Mouse (Mus musculus) T-cell, adult 2 months (primary cell): Measurements from ENCODE around the gene Dnaja1.

ENCODE experiments used
- DNase-seq: peaks from one replicate; pipeline ENCODE4 v3.0.0; 2022; ENCODE audit warnings: low spot score

The Dnaja1 gene

DNA sequence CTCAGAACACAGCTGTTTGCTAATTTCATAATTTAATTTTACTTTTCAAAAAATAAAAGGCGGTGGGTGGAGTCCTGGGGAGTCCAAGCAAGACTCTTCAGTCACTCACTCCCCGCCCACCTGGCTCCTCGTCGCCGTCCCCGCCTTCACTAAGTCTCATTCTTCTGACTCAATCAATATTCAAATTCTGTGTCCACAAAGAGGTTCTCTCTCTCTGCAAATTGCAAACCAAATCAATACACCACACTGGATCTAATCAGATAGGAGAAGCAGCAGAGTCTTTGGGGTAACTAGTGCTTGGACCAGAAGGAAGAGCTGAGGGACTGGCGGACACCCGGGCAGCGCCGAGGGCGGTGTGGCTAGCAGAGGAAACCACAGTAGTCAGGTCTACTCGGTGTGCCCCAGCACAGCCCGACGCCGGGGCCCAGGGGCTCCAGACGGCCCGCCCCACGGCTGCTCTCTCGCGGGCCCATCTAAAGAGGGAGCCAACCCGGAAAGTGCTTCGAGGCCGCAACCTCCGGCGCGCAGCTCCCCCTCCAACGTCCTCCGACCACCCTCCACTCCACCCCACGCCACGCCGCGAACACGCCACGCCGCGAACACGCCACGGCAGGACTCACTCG lies 35.3 kb downstream of the Dnaja1 start:
- DNase-seq, result no peak

DNA sequence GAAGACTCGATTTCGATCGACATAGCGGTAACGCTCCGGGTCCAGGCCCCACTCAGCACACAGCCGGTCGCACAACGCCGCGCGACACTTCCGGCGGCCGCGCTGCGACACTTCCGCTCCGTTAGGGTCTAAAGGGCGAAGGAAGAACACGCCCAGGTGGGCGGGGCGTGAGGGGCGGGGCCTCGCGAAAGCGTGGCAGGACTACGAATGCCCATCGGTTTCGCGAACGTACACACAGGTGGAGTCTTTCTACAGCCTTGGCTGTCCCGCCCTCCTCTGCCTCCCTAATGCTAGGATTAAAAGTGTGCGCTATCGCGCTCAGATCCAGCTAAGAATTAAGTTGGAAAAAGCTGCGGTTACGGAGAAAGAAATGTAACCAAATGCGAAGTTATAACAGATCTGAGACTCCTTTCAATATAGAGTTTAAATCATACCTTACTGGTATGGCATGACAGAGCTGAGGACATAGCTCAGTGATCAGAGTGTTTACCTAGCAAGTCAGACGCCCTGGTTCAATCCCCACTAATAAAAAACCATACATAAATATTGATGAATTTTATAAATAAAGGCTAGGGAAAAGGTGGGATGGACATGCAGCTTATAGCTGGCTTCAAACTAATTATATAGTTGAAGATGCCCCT lies 36.0 kb downstream of the Dnaja1 start, which contains the start of gene Smu1:
Smu1 (minus strand) TSS at position 144 of the 641 bp plus-strand sequence.
- DNase-seq, result peak; percentile 97

DNA sequence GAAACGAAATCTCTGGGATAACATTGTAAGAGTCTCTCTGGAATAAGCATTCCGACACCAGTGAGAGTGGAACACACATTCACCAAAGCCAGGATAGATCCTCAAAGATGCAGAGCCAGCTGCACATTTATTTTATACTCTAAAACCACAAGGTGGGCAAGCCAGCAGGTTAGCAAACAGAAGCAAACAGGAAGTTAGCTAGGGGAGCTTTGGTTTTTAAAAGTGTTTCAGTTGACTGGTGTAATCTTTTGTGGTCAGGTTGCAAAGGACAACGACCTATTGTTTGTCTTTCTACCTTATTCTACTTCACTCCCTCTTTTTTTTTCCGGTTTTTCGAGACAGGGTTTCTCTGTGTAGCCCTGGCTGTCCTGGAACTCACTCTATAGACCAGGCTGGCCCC lies 37.9 kb downstream of the Dnaja1 start:
- no peak for DNase-seq

- DNase-seq, result peak; percentile 75
These were observed 52.6 kb downstream of the Dnaja1 start for GRCm38 (mm10) chr4:40774279-40775259.

DNA sequence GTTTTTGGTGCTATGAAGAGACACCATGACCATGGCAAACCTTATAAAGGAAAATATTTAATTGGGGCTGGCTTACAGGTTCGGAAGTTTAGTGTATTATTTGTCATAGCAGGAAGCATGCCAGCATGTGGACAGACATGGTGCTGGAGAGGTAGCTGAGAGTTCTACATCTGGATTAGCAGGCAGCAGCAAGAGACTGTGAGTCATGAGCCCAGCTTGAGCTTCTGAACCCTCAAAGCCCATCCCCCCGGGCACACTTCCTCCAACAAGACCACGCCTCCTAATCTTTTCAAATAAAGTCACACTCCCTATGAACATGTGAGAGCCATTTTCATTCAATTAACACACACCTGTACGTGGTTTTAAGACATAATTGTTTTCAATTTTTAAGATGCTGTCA lies 54.5 kb downstream of the Dnaja1 start:
- DNase-seq, result peak; percentile 76

- peak; percentile 70 for DNase-seq
These were observed 55.2 kb downstream of the Dnaja1 start for GRCm38 (mm10) chr4:40777116-40777515.

DNA sequence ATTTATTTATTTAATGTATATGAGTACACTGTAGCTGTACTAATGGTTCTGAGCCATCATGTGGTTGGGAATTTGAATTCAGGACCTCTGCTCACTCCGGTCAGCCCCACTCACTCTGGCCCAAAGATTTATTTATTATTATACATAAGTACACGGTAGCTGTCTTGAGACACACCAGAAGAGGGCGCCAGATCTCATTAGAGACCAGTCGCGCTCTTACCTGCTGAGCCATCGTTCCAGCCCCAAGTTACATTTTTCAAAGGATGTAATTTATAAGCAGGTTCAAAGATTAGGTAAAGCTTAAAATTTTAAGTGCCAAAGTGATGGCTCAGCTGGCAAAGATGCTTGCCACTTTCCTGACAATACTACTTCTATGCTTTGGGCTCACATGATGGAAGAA lies 56.7 kb downstream of the Dnaja1 start:
- peak; percentile 27 for DNase-seq

DNA sequence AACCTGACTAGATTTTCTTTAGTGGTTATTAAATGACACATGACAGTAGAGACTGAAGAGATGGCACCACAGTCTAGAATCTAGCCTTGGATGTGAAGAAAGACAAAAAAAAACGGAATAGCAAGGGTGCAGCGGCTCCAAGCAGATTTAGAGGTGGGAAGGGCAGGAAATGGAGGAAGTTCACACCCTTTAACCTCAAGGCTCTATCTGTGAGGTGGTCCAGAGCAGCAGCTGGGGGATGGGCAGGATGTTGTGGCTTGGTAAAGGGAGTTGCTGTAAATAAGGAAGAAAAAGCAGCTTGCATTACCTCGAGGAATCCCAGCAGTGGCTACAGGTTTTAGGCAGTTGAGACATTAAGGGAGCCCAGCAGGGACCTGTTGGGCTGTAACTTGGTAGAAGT lies 59.2 kb downstream of the Dnaja1 start:
- DNase-seq, result peak; percentile 93

- peak; percentile 91 for DNase-seq
These were observed 60.0 kb downstream of the Dnaja1 start for GRCm38 (mm10) chr4:40781797-40782495.

DNA sequence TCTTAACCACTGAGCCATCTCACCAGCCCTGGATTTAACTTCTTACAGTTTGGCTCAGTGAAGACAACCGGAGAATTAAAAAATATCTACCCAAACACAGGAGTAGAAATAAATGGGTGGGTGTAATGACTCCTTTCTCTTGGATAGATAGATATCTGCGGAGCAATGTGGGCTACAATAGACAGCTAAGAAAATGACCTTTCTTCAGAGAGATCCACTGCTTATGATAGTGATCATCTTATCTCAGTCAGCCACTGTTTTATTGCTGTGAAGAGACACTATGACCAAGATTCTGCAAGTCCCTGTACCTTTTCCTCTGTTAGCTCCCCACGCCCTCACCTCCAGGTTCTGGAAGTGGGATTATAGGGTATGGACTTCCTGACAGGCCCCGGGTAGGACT lies 61.1 kb downstream of the Dnaja1 start:
- no peak for DNase-seq

GRCm38 (mm10) chr4:40784556-40785169 lies 62.7 kb downstream of the Dnaja1 start:
- DNase-seq, result no peak

DNA sequence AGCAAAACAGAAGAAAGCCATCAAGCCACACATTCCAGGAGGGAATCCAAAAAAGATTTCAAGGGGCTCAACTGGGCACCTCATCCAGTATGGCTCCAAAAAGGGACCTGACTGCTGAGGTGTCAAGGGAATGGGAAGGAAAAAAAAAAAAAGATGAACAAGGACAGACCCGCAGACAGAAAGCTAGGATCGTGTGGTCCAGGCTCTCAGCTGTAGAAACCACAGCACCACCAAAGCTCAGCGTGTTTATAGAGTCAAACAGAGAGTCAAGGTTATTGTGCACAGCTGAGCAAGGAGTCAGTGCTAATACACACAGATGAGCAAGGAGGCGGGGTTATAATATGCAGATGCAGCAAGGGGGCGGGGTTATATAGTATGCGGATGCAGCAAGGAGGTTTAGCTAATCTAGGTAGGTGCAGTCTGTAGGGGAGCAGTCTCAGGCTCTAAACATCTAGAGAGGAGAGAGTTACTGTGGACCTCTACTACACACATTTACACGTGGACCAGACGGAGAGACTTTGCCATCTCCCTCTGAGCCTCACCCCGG lies 63.7 kb downstream of the Dnaja1 start:
- peak; percentile 48 for DNase-seq

DNA sequence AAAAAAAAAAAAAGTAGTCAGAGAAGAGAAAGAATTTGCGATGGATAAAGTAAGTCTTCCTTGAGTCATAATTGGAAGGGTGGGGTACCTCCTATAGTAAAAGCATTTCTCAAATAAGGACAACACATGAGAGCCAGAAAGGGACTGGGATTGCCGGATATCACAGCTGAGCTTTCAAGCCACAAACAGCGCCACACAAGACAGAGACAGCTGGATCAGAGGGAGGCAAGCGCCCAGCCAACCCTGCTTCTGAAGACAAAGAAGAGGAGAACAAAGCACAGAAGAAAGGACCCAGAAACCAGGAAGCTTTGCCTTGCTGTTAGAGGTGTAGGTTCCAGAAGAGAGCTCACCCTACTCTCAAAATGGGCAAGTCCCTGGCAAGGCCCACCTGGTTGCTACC lies 64.6 kb downstream of the Dnaja1 start:
- DNase-seq, result no peak
